Comparison of ENCODE assay signal across 9 mouse cellular contexts in genomic region chr19:57417800-57418580, GRCm38 (mm10). TPM values are rescaled to one million over a fixed set of nuclear protein-coding genes. Genes with fewer than 3 reads are reported as not detected.
DNase-seq lines count a peak whose midpoint lies in the region; ATAC-seq and TF ChIP-seq lines count a peak whose summit lies in the region.
"Had no signal": no experiment of that assay in that cellular context is flagged by ENCODE, and none has a peak within 500 bp of the region (broad histone marks: within the 10 kb centered on the region; RNA-seq: fewer than 3 reads in every experiment).

No protein-coding gene starts in this region.

- DNase-seq in testis, postnatal 10 days (ENCODE audit: low spot score): no peak
- peak; percentile 39 for DNase-seq in hindbrain, embryonic 10.5 days (ENCODE audit: low spot score)
- DNase-seq in yolk sac, embryonic 10.5 days (ENCODE audit: low spot score): peak; percentile 74
- DNase-seq in right cerebral cortex, postnatal 14 days: no peak
- no peak for DNase-seq in B cell, adult 2 months

- WGBS in hindbrain, embryonic 10.5 days: 19% methylated on average over 16 of the region's 17 CpGs
- WGBS in liver, embryonic 12.5 days (ENCODE audit: insufficient replicate concordance): 22% methylated on average over 17 of the region's 17 CpGs

- H3K4me2 ChIP-seq in liver, embryonic 12.5 days: peak overlapping the region; percentile 60

- ATAC-seq in liver, embryonic 12.5 days: peak; percentile 64; the same call in 1 of the 2 replicates
- no peak for ATAC-seq in cerebellum, adult (ENCODE audit: insufficient number of reproducible peaks, low FRiP score, low TSS enrichment)

- no peaks in the 10 kb centered on the region for H3K27me3 ChIP-seq in testis, adult 2 months (ENCODE audit: control insufficient read depth, insufficient read depth, low read length)
- no peaks in the 10 kb centered on the region for H3K27me3 ChIP-seq in hindbrain, embryonic 10.5 days (ENCODE audit: insufficient read depth, poor library complexity, severe bottlenecking)
- no peaks in the 10 kb centered on the region; the same call in 1 of the 2 replicates for H3K27me3 ChIP-seq in liver, embryonic 12.5 days (replicated peaks)

- TF ChIP-seq POLR2A in testis, adult 2 months (IDR thresholded peaks at IDR 0.05; ENCODE audit: control insufficient read depth, low read depth, low read length): peak; percentile 31; the same call in 1 of the 2 replicates

- no peak for TF ChIP-seq CTCF in testis, adult 2 months (IDR thresholded peaks at IDR 0.05; ENCODE audit: control insufficient read depth, insufficient read depth, insufficient replicate concordance, low read depth, low read length)

- H3K4me1 ChIP-seq in testis, adult 2 months (ENCODE audit: control insufficient read depth, insufficient read depth, low read length): peaks cover 8% of the 10 kb centered on the region
- peaks cover 13% of the 10 kb centered on the region for H3K4me1 ChIP-seq in hindbrain, embryonic 10.5 days (replicated peaks)
- peaks cover 14% of the 10 kb centered on the region for H3K4me1 ChIP-seq in liver, embryonic 12.5 days

- H3K9ac ChIP-seq in liver, embryonic 12.5 days: no peak overlapping the region

- no peak overlapping the region; the same call in 1 of the 2 replicates for H3K27ac ChIP-seq in testis, adult 2 months (ENCODE audit: control insufficient read depth, insufficient read depth, low read depth, low read length)
- peak overlapping the region; percentile 60; the same call in 1 of the 2 replicates for H3K27ac ChIP-seq in hindbrain, embryonic 10.5 days
- no peak overlapping the region for H3K27ac ChIP-seq in liver, embryonic 12.5 days

- no peaks in the 10 kb centered on the region for H3K9me3 ChIP-seq in hindbrain, embryonic 10.5 days
- H3K9me3 ChIP-seq in liver, embryonic 12.5 days (replicated peaks): no peaks in the 10 kb centered on the region

- H3K36me3 ChIP-seq in testis, adult 2 months (ENCODE audit: control insufficient read depth, insufficient read depth, low read length): no peaks in the 10 kb centered on the region
- no peaks in the 10 kb centered on the region for H3K36me3 ChIP-seq in hindbrain, embryonic 10.5 days
- no peaks in the 10 kb centered on the region for H3K36me3 ChIP-seq in liver, embryonic 12.5 days

- H3K4me3 ChIP-seq in testis, adult 2 months (ENCODE audit: control insufficient read depth, low read depth, low read length): peak overlapping the region; percentile 85
- peak overlapping the region; percentile 38 for H3K4me3 ChIP-seq in hindbrain, embryonic 10.5 days
- peak overlapping the region; percentile 23; the same call in 1 of the 2 replicates for H3K4me3 ChIP-seq in liver, embryonic 12.5 days
- H3K4me3 ChIP-seq: erythroblast, embryonic 14.5 days had no signal

RNA-seq across cellular contexts. Expression of gene Trub1, which starts 34.7 kb away (rescaled TPM):
- 1.8 and 1.9 TPM in 2 replicates for polyA plus RNA-seq in testis, adult 2 months (2012; rRNA removed)
- 19.3 and 21.2 TPM in 2 replicates for polyA plus RNA-seq in hindbrain, embryonic 10.5 days (2016; fragmentation: Nextera tagmentation; extraction: Ambion mirVana)
- polyA plus RNA-seq in liver, embryonic 12.5 days (2016; fragmentation: Nextera tagmentation; extraction: Ambion mirVana): 14.6 and 17.3 TPM in 2 replicates

RNA-seq across cellular contexts. Expression of gene Fam160b1, which starts 57.5 kb away (rescaled TPM):
- 12.3 and 13.7 TPM in 2 replicates for polyA plus RNA-seq in testis, adult 2 months (2012; rRNA removed)
- polyA plus RNA-seq in hindbrain, embryonic 10.5 days (2016; fragmentation: Nextera tagmentation; extraction: Ambion mirVana): 10.8 and 12.8 TPM in 2 replicates
- 9.2 and 9.5 TPM in 2 replicates for polyA plus RNA-seq in liver, embryonic 12.5 days (2016; fragmentation: Nextera tagmentation; extraction: Ambion mirVana)

Comparison
In these comparisons a context has a peak if more than half of its experiments do, and no peak if none do; other contexts are left out.
1. H3K4me3 ChIP-seq: peak in every context shown above with its lines; median percentile 85 in testis, adult 2 months; 38 in hindbrain, embryonic 10.5 days; 23 in liver, embryonic 12.5 days.
2. DNase-seq: peak in hindbrain, embryonic 10.5 days (single experiment) and yolk sac, embryonic 10.5 days (single experiment); none in testis, postnatal 10 days (single experiment), right cerebral cortex, postnatal 14 days (single experiment) and B cell, adult 2 months (0 of 2).